Mouse (Mus musculus) left cerebral cortex, adult 6 months (tissue): ENCODE data around the gene Ncbp1. TPM values are rescaled to one million over a fixed set of nuclear protein-coding genes. Genes with fewer than 3 reads are reported as not detected.

Source experiments
- long read RNA-seq, 2 experiments: library from polyadenylated mRNA; unstranded; transcript quantifications; one replicate each; pipeline ENCODE4 v2.0.0; 2019 to 2020
- polyA plus RNA-seq: library from polyadenylated mRNA; unstranded; fragments of <200 nt; fragmentation: Nextera tagmentation; gene quantifications from 2 replicates; pipeline ENCODE4 v1.2.3, GENCODE M21; 2021

The Ncbp1 gene
- polyA plus RNA-seq = 24.1 and 26.1 TPM in 2 replicates
- long read RNA-seq, experiment 1, transcript Ncbp1-201 (23 exons, 3,010 nt) = major isoform, 178 of 231 reads
- long read RNA-seq, experiment 1, partial matches to known transcripts = 19 of 231 reads
- long read RNA-seq, experiment 1, other reads (novel, unspliced or antisense) = 34 of 231 reads
- long read RNA-seq, experiment 2, transcript Ncbp1-201 (23 exons, 3,010 nt) = major isoform, 19 of 40 reads
- long read RNA-seq, experiment 2, partial matches to known transcripts = 12 of 40 reads
- long read RNA-seq, experiment 2, other reads (novel, unspliced or antisense) = 9 of 40 reads

DNA sequence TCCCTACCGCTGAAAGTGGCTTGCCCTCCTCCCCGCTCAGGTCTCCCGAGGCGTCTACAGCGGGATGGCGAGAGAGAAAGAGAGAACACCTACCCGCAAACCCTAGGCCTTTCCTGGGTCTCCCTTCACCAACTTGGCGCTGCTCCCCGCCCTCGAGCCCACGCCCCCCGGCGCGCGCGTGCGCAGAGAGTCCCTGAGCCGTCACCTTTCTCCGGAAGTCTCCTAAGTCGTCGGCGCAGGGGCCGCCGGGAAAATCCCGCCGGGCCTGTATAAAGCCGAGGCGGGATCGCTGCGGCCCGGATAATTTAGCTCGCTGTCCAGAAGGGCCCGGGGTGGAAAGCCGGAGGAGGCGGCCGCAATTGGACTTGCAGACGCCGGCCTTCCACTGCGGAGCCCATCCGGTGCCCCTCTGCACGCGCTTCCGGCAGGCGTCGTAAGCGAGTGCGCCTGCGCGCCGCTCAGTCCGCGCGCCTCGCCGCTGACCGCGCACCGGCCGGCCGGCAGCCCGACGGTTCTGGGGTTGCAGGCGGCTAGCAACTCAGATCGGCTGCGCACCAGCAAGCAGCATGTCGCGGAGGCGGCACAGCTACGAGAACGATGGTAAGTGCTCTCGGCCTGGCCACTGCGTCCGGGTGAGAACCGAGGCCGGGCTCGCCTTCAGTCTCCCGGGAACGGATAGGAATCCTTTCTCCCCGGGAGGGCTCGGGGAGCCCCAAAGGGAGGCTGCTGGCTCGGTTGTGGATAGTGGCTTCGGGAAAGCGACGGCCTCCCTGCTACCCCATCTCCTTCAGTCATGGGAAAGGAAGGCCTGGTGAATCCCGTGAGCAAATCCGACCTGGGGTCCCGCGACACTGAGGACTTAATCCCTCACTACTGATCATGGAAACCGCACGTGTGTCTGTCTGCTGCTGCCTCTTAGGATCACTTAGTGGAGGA, at the start of gene Ncbp1, which contains the start of gene Tstd2:
TSS of gene Ncbp1 (plus strand) at position 327 of the 936 bp plus-strand sequence.
TSS of gene Tstd2 (minus strand) at position 408 of the 936 bp plus-strand sequence.

GRCm38 (mm10) chr4:46195781-46196487, 57.5 kb downstream of the Ncbp1 start, which contains the start of gene Xpa:
Gene Xpa, minus strand, starts transcription at chr4:46196311.

Other genes starting within 250 kb of the Ncbp1 start
- 0.09 and 0.16 TPM in 2 replicates for gene Ccdc180, start 248.3 kb upstream of the Ncbp1 start, polyA plus RNA-seq
- 10.5 and 15.8 TPM in 2 replicates for gene Tdrd7, start 173.3 kb upstream of the Ncbp1 start, polyA plus RNA-seq
- 35.0 and 36.9 TPM in 2 replicates for gene Tmod1, start 99.7 kb upstream of the Ncbp1 start, polyA plus RNA-seq
- gene Tstd2, start 81 bp downstream of the Ncbp1 start, polyA plus RNA-seq = 8.5 and 9.1 TPM in 2 replicates
- gene Xpa, start 57.7 kb downstream of the Ncbp1 start, polyA plus RNA-seq = 22.8 and 24.1 TPM in 2 replicates
- gene Foxe1, start 205.0 kb downstream of the Ncbp1 start, polyA plus RNA-seq = not detected in 2 replicates